Mouse (Mus musculus) liver, adult (tissue): ENCODE measurements around the gene Arrdc5.

Source experiments
- GATA4 ChIP-seq: IDR thresholded peaks from 2 replicates; pipeline ENCODE4 v1.6.1; 2014; ENCODE audit warnings: mild to moderate bottlenecking, low read length; ENCODE audit not compliant: insufficient replicate concordance

Arrdc5 gene

DNA sequence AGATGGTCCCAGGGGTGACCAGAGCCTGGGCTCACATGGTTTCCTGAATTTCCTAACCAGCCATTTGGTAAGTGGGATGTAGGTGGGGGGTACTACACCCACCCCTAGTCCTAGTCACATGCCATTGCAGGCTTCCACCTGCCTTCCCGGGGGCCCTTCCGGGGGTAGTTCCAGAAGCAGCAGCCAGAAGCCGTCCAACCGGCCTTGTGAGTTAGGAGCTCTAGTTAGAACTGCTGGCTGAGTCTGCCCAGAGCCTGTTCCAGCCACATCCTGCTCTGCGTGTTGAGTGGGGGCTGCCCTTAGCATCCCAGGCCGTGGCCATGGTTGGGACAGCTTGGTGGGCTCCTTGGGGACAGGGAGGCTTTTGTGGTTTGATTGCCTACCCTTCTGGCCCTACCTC, 8.0 kb upstream of the Arrdc5 start:
- TF ChIP-seq GATA4: no peak

DNA sequence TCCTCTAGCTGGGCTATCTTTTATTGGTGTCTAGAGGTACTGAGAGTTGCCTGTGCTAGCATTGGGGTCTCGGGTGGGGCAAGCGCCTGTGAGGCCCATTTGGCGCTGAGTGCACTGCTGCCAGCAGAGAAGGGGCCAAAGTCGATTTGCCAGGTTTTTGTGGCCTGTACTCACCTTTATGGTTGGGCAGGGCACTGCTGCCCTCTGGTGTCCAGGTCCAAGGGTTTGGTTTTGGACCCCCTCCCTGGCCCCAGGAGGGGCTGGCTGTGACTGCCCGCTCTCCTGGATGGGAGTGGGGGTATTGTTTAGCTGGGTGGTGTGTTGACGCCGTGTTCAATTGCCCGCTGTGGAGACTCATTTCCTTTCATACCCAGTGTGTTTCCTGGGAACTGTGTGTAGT, 5.7 kb upstream of the Arrdc5 start:
- no peak for TF ChIP-seq GATA4

DNA sequence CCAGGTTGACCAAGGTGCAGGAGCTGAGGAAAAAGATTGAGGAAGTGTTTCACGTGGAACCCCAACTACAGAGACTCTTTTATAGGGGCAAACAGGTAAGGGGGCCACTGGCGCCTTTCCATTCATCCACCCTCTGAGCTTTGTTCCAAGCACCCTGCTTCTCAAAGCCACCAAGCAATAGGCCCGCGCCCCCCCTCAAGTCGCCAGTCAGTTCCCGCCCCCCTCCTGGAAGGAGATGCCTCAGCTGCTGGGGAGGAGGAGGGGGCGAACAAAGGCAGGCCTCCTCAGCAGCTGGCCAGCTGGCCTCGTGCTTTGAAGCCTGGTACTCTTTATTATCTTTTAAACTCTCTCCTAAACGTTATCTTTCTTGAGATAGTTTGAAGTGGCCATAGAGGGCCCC, 5.1 kb upstream of the Arrdc5 start:
- TF ChIP-seq GATA4: no peak

DNA sequence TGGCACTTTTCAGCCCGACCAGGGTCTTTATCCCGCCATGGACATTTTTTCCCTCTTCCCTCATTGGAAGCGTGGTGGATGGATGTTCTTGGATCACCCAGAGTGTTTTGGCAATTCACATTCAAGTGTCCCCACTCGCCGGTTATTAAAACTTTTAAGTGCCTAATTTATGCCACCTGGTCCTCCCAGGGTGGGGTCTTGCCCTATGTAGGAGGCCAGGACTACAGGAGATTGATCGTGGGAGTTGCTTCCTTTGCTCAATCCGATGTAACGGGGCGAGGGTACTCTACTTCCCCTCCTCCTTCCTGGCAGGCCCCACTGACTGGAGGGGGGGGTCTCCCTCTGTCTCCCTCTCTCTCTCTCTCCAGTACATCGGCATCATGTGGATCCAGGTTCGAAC, 4.6 kb upstream of the Arrdc5 start:
- no peak for TF ChIP-seq GATA4

DNA sequence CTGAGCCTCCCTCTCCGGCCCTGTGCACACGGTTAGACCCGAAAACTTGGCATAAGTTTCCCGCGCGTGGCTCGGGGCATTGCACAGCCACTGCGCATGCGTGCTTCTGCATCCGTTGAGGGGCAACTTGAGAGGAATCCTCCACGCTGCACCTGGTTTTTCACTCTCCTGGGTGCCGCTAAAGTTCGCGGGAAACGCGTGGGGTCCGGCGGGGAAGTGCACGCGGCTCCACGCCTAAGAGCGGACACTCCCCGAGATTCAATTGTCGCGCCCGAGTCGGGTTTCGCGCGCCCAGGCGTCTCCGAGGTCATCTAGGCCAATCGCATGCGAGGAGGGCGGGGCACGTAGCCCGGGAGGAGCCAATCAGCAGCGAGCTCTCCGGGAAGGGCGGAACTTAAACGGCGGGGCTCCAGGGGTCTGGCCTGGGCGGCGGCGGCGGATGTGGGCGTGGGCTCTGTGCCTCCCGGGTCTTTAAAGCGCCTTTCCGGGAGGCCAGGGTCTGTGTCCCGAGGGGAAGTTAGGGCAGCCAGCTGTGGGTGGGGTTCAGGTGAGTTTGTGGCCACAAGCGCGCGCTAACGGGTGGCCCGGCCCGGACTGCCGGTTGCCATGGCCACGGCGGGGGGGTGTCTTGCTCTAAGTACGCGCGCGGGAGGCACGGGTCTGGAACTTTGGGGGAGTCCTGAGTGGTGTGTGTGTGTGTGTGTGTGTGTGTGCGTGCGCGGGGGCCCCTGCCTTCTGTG, 3.9 kb upstream of the Arrdc5 start:
- no peak for TF ChIP-seq GATA4

GRCm38 (mm10) chr17:56303160-56303846, 3.2 kb upstream of the Arrdc5 start, which contains the start of gene Uhrf1:
Gene Uhrf1, plus strand, starts transcription at chr17:56303321.
- TF ChIP-seq GATA4: no peak

DNA sequence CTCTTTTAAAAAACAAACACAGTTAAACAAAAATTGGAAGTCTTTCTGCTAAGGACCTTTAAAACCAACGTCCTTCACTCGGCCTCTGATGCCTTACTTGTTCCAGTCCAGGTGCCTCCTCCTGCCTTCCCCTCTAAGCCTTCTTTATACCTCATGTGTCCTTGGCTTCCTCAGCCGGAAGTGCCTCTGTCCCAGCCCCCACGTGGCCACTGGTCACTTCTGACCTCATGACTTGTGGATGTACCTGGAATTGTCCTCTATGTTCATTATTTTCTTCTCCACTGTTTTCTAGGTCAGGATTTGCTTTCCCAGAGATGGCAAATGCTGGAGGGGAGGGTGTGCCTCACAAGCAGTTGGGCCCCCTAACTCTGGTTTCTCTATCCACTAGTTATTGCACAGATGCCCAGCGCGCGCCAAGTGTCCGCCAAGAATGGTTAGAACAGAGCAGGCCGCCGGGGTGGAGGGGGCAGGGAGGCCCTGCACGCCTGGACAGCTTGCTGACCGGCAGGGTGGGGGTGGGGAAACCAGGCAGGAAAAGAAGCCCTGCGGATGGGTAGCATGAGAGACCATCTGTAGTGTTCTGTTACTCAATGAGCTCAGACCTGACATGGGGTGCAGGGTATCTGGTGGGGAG, 2.4 kb upstream of the Arrdc5 start:
- TF ChIP-seq GATA4: no peak

- no peak for TF ChIP-seq GATA4
Measured at GRCm38 (mm10) chr17:56298238-56298637, 1.8 kb downstream of the Arrdc5 start.

GRCm38 (mm10) chr17:56296201-56296600, 3.9 kb downstream of the Arrdc5 start:
- TF ChIP-seq GATA4: no peak

DNA sequence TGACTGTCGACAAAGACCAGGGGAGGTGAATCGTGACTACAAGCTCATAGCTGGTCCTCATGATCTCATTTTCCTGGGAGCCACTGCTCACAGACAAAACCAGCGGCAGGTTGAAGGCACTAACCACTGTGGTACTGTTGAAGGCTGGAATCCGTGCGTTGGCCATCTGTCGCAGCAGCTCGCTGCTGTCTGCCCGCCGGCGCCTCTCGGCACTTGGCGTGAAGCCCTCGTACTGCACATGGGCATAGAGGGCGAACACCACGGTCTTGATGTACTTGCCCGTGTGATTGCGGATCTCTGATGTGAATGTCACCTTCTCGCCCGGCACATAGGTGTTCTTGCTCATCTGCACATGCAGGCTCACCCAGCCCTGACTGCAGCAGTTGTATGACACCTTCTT, 5.8 kb downstream of the Arrdc5 start:
- no peak for TF ChIP-seq GATA4

GRCm38 (mm10) chr17:56293291-56293690, 6.8 kb downstream of the Arrdc5 start:
- no peak for TF ChIP-seq GATA4

DNA sequence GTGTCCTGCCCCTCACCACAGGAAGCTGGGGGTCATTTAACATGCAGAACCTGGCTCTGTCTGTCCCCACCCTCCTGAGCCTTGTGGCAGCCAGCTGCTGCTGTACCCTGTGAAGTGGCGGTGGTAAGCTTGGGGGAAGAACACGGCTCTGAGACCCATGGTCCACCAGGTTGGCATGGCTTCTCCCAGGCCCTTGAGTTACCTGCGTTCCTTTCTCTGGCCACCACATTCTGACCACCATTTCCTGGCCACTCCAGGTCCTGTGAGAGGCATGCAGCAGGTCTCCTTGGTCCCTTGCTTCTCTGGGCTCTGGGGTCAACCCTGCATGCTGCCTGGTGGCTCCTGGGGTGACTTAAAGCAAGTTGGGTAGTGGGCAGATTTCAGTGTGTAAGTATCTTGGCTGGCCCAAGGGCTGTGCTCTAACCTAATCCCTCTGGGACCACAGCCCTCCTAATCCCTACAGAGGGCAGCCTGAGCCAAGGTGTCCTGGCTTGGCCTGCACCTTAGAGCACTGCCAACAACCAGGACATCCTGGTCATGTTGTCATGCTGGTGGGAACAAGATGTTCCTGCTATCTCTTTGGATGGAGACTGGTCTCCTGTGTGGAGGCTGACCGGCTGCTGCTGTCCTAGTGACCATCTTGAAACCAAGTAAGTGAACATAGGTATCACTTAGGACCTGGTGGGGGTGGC, 7.4 kb downstream of the Arrdc5 start, which contains the start of gene Plin3:
Plin3 (minus strand) TSS at position 343 of the 692 bp plus-strand sequence.
- TF ChIP-seq GATA4: no peak

GRCm38 (mm10) chr17:56291826-56292475, 8.1 kb downstream of the Arrdc5 start:
- TF ChIP-seq GATA4: no peak

- peak; percentile 73; the same call in 1 of the 2 replicates for TF ChIP-seq GATA4
Measured at GRCm38 (mm10) chr17:56291171-56291511, 8.9 kb downstream of the Arrdc5 start.

GRCm38 (mm10) chr17:56290388-56291170, 9.5 kb downstream of the Arrdc5 start:
- no peak for TF ChIP-seq GATA4
